Mouse (Mus musculus) myocyte (in vitro differentiated cells): Measurements from ENCODE around the gene Vldlr. TPM values are rescaled to one million over a fixed set of nuclear protein-coding genes. Genes with fewer than 3 reads are reported as not detected.

ENCODE experiments used
- H3K27me3 ChIP-seq: one replicate; pipeline ENCODE4 v1.6.1; 2011; ENCODE audit not compliant: control insufficient read depth, insufficient read depth, insufficient read length
- H3K36me3 ChIP-seq: one replicate; pipeline ENCODE4 v1.6.1; 2011; ENCODE audit not compliant: control insufficient read depth, insufficient read depth
- H3K4me2 ChIP-seq: one replicate; pipeline ENCODE4 v1.6.1; 2011; ENCODE audit warnings: low read depth, control low read depth
- H3K4me3 ChIP-seq: one replicate; pipeline ENCODE4 v1.5.1; 2011; ENCODE audit warnings: mild to moderate bottlenecking, control low read depth, moderate library complexity
- H3K79me2 ChIP-seq: one replicate; pipeline ENCODE4 v1.6.1; 2011; ENCODE audit not compliant: control insufficient read depth, insufficient read depth
- H3ac ChIP-seq: one replicate; pipeline ENCODE4 v1.6.1; 2011; ENCODE audit not compliant: control insufficient read depth, insufficient read length
- CEBPB ChIP-seq: IDR thresholded peaks from 2 replicates; pipeline ENCODE4 v1.6.1; 2011; ENCODE audit warnings: mild to moderate bottlenecking, moderate library complexity; ENCODE audit not compliant: poor library complexity, insufficient read depth, severe bottlenecking
- E2F4 ChIP-seq: IDR thresholded peaks from one replicate; pipeline ENCODE4 v1.6.1; 2011; ENCODE audit warnings: mild to moderate bottlenecking, control low read depth, moderate library complexity; ENCODE audit not compliant: insufficient read depth
- MAX ChIP-seq: IDR thresholded peaks from one replicate; pipeline ENCODE4 v1.6.1; 2011; ENCODE audit warnings: low read depth, mild to moderate bottlenecking, control low read depth
- MYOD1 ChIP-seq, 3 experiments: IDR thresholded peaks; one replicate each; pipeline ENCODE4 v1.6.1; 2011; ENCODE audit warnings: control low read depth in 2 of 3, low read depth in 2 of 3, mild to moderate bottlenecking in 2 of 3, moderate library complexity in 1 of 3; ENCODE audit not compliant: insufficient read length in 2 of 3, control insufficient read depth in 1 of 3
- MYOG ChIP-seq, 3 experiments: IDR thresholded peaks; one replicate each; pipeline ENCODE4 v1.6.1; 2011; ENCODE audit warnings: control low read depth in 2 of 3, low read depth in 2 of 3, mild to moderate bottlenecking in 2 of 3; ENCODE audit not compliant: insufficient read length in 2 of 3, control insufficient read depth in 1 of 3, insufficient read depth in 1 of 3
- POLR2A ChIP-seq: IDR thresholded peaks from one replicate; pipeline ENCODE4 v1.6.1; 2011; ENCODE audit warnings: low read depth, mild to moderate bottlenecking, control low read depth, moderate library complexity; ENCODE audit not compliant: insufficient read length
- POLR2AphosphoS2 ChIP-seq: IDR thresholded peaks from one replicate; pipeline ENCODE4 v1.6.1; 2011; ENCODE audit warnings: low read depth, control low read depth; ENCODE audit not compliant: insufficient read length
- REST ChIP-seq: IDR thresholded peaks from one replicate; pipeline ENCODE4 v1.6.1; 2011; ENCODE audit warnings: mild to moderate bottlenecking, control low read depth, moderate library complexity; ENCODE audit not compliant: insufficient read depth, insufficient read length
- SRF ChIP-seq: IDR thresholded peaks from one replicate; pipeline ENCODE4 v1.6.1; 2011; ENCODE audit warnings: low read depth; ENCODE audit not compliant: control insufficient read depth, insufficient read length
- TCF12 ChIP-seq: IDR thresholded peaks from one replicate; pipeline ENCODE4 v1.6.1; 2011; ENCODE audit warnings: mild to moderate bottlenecking, control low read depth; ENCODE audit not compliant: poor library complexity, insufficient read depth, severe bottlenecking
- TCF3 ChIP-seq: IDR thresholded peaks from one replicate; pipeline ENCODE4 v1.6.1; 2011; ENCODE audit warnings: low read depth, control low read depth; ENCODE audit not compliant: insufficient read length
- USF1 ChIP-seq: IDR thresholded peaks from one replicate; pipeline ENCODE4 v1.6.1; 2011; ENCODE audit warnings: low read depth, mild to moderate bottlenecking, control low read depth, moderate library complexity
- polyA plus RNA-seq: library from polyadenylated mRNA; unstranded; fragments of >200 nt; fragmentation: generic; extraction: Trizol; gene quantifications from one replicate; pipeline ENCODE4 v1.2.1, GENCODE M21; 2012; ENCODE audit warnings: missing spikeins

The Vldlr gene
- polyA plus RNA-seq, 1 experiment: 6.9 TPM

DNA sequence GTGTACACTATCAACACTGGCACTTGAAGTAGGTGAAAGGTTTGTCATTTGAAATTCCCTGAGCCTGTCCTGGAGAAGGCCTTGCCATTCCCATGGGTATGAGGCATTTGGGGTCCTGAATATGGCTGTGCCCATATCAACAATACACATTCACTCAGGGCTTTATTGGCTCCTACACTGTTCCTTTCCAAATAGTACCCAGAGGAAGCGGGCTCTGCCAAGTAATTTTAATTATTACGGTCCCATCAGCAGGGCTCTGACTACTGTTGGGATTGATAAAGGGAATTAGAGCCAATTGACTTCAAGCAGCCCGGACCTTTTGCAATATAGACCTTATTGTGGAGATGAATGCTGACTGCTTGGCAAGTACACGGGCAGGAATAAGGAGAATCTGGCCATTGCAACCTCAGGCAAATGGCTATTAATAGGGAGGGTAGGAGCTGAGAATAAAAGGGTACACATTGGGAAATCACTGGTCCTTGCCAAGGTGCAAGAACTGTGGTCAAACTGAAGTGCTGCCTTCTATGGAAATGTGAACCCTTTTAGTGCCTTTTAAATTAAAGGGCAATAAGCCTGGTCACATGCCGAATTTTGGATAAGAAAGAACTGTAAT, 38.0 kb upstream of the Vldlr start:
- no peak overlapping the region for H3K4me2 ChIP-seq
- no peaks in the 10 kb centered on the region for H3K79me2 ChIP-seq
- H3K27me3 ChIP-seq: no peaks in the 10 kb centered on the region
- no peak overlapping the region for H3ac ChIP-seq
- H3K36me3 ChIP-seq: no peaks in the 10 kb centered on the region
- no peak for TF ChIP-seq TCF12
- no peak for TF ChIP-seq MAX
- no peak for TF ChIP-seq E2F4
- TF ChIP-seq TCF3: no peak
- no peak for TF ChIP-seq USF1
- TF ChIP-seq SRF: no peak
- TF ChIP-seq POLR2A: no peak
- TF ChIP-seq MYOD1 (IDR thresholded peaks at IDR 0.05; ENCODE audit: control insufficient read depth in 1 of 3, insufficient read length in 2 of 3, low read depth in 2 of 3): no peak
- TF ChIP-seq REST: no peak
- no peak for TF ChIP-seq POLR2AphosphoS2
- no peak for TF ChIP-seq CEBPB
- no peak for TF ChIP-seq MYOG (IDR thresholded peaks at IDR 0.05; ENCODE audit: control insufficient read depth in 1 of 3, insufficient read depth in 1 of 3, insufficient read length in 2 of 3, low read depth in 2 of 3)
- no peak overlapping the region for H3K4me3 ChIP-seq

DNA sequence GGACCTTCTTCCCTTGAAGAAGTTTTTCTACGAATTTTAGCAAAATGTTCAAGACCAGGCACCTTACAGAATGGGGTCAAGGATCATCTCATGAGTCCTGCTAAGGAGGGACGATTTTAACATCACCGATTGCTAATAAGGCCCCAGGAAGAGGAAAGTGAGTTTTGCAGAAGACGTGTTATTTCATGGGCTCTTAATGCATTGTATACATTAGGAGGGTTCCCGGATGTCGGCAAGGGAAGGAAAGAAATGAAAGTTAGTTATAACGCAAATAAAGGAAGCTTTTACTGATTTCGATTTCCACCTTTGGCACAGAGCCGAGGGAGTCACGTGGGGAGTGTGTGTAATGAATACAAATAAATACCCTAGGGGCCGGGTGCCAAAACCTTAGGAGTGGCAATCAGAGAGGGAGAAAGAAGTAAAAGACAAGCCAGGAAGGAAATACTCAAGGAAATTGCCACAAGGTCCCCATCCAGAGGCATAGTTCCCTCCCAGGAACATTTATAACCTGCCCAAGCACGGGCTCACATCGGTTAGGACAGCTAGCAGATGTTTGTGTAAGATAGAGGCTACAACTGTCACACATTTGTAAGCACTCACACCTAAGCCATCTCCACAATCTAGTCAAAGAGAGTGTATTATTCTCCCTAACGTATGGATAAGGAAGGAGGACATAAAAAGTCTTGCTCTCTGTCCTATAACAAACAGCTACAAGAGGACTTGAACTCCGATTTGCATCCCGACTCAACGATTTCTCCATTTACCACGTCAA, 35.7 kb upstream of the Vldlr start:
- Histone ChIP-seq H3K36me3 (no peaks in the 10 kb centered on the region), H3K27me3 (no peaks in the 10 kb centered on the region), H3K79me2 (no peaks in the 10 kb centered on the region), H3K4me2 (no peak overlapping the region), H3K4me3 (no peak overlapping the region), H3ac (no peak overlapping the region)
- TF ChIP-seq SRF (no peak), CEBPB (no peak), MAX (no peak), REST (no peak), E2F4 (no peak), TCF12 (no peak), USF1 (no peak), POLR2AphosphoS2 (no peak), MYOG (IDR thresholded peaks at IDR 0.05; ENCODE audit: control insufficient read depth in 1 of 3, insufficient read depth in 1 of 3, insufficient read length in 2 of 3, low read depth in 2 of 3) (no peak), POLR2A (no peak), TCF3 (no peak), MYOD1 (IDR thresholded peaks at IDR 0.05; ENCODE audit: control insufficient read depth in 1 of 3, insufficient read length in 2 of 3, low read depth in 2 of 3) (no peak)

DNA sequence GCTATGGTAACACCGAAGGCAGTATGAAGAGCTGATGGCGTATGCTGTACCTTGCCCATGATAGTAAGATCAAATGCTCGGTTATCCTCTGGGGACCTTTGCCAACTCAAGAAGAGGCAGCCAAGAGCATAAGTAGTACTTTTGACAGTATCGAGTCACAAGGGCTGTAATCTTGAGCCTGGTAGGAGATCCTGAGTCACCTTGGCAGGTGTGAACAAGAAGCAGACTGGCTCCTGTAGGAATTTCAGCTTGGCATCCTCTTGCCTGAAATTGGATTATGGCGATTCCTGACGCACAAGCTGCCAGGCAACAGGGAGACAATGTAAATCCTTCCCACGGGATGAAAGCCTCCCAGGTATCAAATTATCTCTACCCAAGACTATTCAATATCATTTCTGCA, 32.8 kb upstream of the Vldlr start:
- H3K27me3 ChIP-seq: no peaks in the 10 kb centered on the region
- H3ac ChIP-seq: no peak overlapping the region
- no peak for TF ChIP-seq POLR2A
- TF ChIP-seq MYOD1 (IDR thresholded peaks at IDR 0.05; ENCODE audit: control insufficient read depth in 1 of 3, insufficient read length in 2 of 3, low read depth in 2 of 3): no peak
- no peak for TF ChIP-seq CEBPB
- no peak for TF ChIP-seq USF1
- TF ChIP-seq MAX: no peak
- no peak for TF ChIP-seq MYOG (IDR thresholded peaks at IDR 0.05; ENCODE audit: control insufficient read depth in 1 of 3, insufficient read depth in 1 of 3, insufficient read length in 2 of 3, low read depth in 2 of 3)
- no peak for TF ChIP-seq REST
- no peak for TF ChIP-seq E2F4
- TF ChIP-seq TCF3: no peak
- TF ChIP-seq TCF12: no peak
- TF ChIP-seq POLR2AphosphoS2: no peak
- TF ChIP-seq SRF: no peak
- H3K79me2 ChIP-seq: no peaks in the 10 kb centered on the region
- no peak overlapping the region for H3K4me2 ChIP-seq
- H3K4me3 ChIP-seq: no peak overlapping the region
- no peaks in the 10 kb centered on the region for H3K36me3 ChIP-seq

DNA sequence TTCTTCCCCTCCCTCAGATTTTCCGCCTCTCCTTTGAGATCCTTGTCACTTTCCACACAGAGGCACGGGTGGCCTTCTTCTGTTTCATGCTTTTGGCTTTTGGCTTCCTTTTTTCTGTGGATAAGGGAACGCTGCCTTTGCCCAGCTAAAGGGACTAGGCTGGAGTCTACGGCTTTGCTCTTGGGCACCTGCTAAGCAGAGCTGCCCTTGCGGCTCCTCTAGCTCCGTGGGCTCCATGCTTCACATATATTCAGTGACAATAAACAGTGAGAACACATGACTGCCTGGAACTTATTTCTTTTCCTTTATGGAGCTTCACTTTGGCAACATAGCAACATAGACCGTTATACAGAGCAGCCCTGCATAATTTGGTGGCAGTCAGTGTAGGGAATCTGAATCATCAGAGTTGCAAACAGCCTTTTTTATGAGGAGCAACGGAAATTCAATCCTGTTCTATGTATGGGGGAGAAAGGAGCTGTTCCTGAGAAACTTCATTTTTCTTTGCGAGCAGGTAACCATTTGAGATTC, 12.5 kb upstream of the Vldlr start:
- Histone ChIP-seq H3ac (no peak overlapping the region), H3K79me2 (no peaks in the 10 kb centered on the region), H3K27me3 (no peaks in the 10 kb centered on the region), H3K4me2 (no peak overlapping the region), H3K4me3 (no peak overlapping the region), H3K36me3 (no peaks in the 10 kb centered on the region)
- no peak for TF ChIP-seq MYOD1 (IDR thresholded peaks at IDR 0.05; ENCODE audit: control insufficient read depth in 1 of 3, insufficient read length in 2 of 3, low read depth in 2 of 3)
- no peak for TF ChIP-seq CEBPB
- TF ChIP-seq MAX: no peak
- TF ChIP-seq POLR2AphosphoS2: no peak
- no peak for TF ChIP-seq TCF3
- TF ChIP-seq REST: no peak
- TF ChIP-seq E2F4: no peak
- TF ChIP-seq SRF: no peak
- no peak for TF ChIP-seq TCF12
- no peak for TF ChIP-seq USF1
- no peak for TF ChIP-seq POLR2A
- no peak for TF ChIP-seq MYOG (IDR thresholded peaks at IDR 0.05; ENCODE audit: control insufficient read depth in 1 of 3, insufficient read depth in 1 of 3, insufficient read length in 2 of 3, low read depth in 2 of 3)
